Mouse (Mus musculus) testis, postnatal 10 days (tissue): ENCODE measurements around the gene Nanos3.

Experiments
- DNase-seq: peaks from one replicate; pipeline ENCODE4 v3.0.0; 2021; ENCODE audit warnings: low spot score

The Nanos3 gene

DNA sequence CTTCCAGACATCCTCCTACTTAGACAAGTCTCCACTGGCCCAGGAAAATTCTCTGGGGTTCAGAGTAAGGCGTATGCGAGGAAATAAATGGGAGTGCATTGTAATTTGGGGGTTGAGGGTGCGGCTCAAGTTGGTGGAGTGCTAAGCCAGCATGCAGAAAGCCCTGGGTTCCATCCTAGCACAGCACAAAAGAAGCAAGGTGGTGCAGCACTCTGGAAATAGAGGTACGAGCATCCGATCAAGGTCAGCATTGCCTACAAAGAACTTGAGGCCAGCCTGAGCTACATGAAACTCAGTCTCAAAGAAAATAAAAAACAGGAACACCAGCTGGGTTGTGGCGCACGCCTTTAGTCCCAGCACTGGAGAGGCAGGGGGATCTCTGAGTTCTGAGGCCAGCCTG, at the start of gene Nanos3:
Gene Nanos3, minus strand, starts transcription at position 101 of the 400 bp plus-strand sequence.
- DNase-seq = no peak

DNA sequence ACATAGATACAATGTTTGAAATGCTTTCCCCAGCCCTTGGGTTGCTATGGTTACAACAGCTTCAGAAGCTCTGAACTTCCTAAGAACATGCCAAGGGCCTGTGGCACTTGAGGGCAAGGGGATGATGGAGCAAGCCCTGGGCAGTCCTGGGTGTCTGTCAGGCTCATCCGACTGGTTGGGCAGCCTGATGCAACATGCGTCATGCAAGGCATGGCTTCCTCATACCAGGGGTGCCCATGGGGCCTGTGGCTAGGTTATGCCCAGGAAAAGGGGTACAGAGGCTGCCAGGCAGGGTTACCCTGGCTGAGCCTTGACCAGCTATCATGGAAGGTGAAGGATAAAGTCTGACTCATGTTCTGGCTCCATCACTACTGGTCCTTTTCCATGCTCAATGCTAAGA, 48.0 kb upstream of the Nanos3 start:
- no peak for DNase-seq

DNA sequence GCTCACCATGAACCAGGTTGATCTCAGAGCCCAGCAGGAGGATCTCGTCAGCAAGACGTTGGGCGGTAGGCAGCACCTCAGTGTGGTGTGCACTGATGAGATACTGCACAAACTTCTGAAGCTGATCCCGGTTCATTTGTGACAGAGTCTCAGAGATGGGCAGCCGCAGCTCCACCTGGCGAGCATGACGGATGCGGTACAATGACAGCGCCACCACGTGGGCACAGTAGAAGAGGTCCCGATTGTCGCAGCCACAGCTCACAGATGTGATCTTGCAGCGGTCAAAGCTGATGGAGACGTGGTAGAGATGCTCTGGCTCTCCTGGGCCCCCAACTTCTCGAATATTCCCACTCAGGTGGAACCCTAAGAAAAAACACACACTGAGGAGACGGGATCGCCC, 45.7 kb upstream of the Nanos3 start:
- DNase-seq = no peak

DNA sequence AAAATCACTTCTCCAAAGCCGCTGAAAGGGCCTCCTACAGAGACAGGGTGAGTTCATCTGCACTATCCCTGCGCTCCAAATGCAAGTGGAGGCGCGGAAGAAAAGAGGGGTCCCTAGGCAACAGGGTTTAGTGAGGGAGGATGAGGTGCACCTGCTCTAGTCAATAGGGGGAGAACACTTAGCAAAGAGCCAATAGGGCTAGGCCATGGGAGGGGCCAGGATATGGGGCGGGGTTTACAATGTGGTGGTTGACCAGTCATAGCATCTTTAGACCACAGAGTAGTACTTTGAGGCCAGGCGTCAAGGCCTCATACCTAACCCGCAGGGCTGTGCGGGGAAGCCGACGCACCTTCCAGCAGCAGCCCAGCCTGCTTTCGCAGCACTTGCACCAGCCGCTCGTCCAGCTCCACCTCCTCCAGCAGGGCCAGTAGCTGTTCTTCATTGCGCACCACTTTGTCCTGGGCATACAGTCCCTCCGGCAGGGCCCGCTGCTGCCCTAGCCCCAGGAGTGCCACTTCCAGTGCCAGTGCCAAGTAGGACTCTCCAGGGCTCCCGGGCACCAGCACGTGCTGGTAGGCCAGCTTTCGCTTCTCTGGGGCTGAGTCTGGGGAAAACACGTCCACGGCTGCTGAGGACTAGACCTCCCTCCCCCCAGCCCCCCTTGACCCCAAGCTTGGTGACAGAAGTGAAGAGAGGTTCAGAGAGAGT, 38.5 kb upstream of the Nanos3 start:
- DNase-seq = no peak

DNA sequence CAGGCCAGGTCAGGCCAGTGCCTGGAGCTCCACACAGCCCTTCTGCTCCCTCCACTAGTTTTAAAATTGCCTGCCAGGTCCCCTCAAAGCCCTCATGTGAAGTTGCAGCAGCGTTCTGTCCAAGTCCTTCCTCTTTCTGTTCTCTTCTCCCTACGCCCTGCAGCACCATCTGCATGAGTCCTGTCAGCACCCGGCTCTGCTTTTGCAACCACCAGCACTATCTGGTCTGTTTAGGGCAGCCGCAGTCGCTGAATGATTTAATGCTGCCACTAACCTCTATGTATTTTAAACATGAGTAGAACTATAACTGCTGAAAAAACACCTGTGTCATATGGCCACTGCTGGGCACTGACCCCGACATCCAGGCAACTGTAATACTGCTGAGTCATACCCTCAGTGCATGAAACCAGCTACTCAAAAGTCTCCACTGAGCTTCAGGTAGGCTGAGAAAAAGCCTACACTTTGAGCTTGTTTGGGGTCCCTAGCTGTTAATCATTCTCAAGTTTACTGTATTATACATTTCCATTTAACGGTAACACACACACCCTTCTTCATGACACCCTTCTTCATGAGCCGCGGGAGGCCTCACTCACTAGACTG, 37.6 kb upstream of the Nanos3 start:
- no peak for DNase-seq

DNA sequence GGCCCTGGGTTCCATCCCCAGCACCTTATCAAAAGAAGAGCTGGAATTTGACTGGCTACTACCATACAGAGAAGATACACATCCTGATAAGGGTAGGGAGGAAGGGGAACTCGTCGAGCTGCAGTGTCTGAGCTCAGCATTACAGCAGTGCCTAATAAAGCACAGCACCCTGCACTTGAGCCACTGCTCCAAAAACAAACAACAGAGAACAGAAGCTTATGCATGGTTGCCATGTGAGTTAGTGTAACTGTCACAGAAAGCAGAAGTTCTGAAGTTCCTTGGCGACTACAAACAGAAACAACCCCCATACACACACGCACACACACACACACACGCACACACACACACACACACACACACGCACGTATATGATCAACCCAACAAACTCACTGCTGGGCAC, 35.1 kb upstream of the Nanos3 start:
- DNase-seq = no peak

DNA sequence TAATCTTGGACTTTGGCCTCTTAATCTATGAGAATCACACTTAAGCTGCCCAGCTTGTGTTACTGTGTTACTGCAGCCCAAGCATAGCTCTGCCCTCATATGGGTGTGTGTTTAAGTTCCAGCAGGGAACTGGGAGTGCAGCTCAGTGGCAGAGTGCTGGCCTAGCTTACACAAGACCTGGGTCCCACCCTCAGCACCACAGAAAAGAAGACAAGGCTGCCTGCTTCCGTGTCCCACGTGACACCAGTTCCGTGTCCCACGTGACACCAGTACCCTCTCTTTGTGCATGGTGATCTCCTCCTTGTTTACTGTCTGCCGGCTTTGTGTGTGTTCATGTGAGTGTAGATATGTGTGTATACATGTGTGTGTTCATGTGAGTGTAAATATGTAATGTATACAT, 33.1 kb upstream of the Nanos3 start:
- no peak for DNase-seq

DNA sequence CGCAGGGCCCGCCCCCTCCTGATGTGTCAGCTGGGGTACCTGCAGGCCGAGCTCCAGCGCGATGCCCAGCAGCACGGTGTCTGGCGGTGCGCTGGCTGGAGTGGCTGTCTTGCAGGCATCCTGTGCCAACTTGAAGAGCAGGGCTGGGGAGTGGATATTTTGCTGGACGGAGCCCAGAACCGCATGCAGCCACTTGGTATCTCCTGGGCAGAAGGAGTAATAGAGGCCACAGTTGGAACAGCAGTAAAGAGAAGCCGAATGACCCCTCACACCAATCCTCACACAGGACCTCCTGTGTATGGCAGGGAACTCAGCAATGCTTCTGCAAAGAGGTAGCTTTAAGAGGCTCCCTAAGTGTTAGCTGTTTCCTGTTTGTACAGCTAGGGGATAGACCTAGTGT, 32.2 kb upstream of the Nanos3 start:
- no peak for DNase-seq

DNA sequence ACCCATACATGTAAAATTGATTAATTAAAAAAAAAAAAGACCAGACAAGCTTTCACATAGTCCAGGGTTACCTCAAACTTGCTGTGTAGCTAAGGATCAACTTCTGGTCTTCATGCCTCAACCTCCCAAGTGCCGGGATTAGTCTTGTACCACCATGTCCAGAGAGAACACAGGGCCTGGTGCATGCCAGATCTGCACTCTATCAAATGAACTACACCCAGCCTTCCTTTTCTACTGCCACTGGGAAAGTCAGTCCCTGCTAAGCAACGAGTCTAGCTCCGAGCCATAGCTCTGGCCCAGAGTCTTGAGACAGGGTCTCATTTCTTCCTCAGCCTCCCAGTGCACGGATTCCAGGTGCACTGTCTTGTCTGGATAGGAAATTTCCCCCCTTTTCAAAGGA, 28.3 kb upstream of the Nanos3 start:
- DNase-seq = no peak

DNA sequence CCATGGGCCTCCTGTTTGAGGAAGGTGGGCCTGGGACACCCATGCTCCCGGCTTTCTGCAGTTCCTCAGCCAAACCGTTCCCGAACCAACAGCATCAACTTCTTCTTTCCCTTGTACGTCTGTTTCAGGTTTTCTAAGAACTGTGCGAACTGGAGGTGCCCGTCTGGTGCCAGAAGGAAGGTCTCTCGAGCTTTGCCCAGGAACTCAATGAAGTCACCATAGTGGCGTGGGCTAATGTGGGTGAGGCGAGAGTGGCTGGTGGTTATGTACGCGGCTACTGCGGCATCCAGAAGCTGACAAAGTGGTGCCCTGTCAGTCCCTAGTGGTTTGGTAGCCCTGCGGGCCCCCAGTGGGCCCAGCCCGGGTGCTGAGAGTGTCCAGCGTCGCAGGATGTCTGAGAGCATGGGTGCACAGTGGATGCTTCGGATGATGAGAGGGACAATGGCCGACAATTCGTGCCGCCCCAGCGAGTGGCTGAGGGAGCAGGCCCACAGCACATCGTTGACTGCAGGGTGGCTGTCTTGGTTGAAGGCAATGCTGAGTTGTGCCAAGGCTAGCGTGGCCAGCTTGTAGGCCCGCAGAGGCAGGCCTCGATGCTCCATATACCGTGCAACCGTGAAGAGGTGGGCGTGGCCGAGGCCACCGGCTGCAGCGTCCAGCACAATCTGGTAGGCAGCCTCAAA, 27.0 kb upstream of the Nanos3 start:
- DNase-seq = no peak

DNA sequence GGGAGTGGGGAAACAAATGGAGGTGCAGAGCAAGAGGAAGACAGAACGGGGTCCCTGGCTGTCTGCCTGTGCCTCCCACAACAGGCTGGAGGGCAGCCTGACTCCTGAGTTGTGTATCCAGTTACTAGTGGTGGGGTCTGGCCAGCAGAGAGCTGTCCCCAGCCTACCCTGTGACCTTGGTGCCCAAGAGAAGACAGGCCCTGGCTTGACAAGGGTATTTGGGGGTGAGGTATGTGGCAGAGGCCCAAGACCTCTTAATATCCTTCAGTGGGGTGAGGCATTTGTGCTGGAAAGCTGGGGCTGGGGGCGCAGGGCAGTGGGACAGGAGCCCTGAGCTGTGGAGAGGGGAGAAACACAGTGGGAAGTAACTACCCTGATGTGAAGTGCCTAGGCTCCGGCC, 26.2 kb upstream of the Nanos3 start:
- DNase-seq = no peak

DNA sequence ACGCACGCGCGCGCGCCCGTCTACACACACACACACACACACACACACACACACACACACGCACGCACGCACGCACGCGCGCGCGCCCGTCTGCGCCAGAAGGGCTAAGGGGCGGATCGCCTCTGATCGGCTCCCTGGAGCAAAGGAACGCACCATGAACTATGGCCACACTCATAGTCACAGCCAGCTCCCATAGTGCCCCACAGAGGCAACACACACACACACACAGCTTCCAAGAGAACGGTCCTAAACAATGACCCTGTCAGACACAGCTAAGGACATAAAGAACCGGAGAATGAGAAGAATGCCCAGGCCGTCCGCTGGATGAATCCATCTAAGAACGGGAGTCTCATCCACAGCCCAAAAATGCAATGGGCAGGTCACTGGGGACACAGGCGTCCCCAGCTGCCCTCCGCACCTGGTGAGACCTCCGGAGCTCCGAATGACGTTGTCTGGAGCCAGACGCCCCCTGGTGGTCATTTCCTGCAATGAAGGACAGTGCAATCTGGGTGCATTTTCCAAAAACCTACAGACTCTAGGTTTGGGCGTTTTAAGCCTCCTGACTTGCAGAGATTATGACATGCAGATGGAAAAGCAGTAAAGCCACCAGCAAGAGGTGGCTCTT, 25.3 kb upstream of the Nanos3 start:
- peak; percentile 90 for DNase-seq

DNA sequence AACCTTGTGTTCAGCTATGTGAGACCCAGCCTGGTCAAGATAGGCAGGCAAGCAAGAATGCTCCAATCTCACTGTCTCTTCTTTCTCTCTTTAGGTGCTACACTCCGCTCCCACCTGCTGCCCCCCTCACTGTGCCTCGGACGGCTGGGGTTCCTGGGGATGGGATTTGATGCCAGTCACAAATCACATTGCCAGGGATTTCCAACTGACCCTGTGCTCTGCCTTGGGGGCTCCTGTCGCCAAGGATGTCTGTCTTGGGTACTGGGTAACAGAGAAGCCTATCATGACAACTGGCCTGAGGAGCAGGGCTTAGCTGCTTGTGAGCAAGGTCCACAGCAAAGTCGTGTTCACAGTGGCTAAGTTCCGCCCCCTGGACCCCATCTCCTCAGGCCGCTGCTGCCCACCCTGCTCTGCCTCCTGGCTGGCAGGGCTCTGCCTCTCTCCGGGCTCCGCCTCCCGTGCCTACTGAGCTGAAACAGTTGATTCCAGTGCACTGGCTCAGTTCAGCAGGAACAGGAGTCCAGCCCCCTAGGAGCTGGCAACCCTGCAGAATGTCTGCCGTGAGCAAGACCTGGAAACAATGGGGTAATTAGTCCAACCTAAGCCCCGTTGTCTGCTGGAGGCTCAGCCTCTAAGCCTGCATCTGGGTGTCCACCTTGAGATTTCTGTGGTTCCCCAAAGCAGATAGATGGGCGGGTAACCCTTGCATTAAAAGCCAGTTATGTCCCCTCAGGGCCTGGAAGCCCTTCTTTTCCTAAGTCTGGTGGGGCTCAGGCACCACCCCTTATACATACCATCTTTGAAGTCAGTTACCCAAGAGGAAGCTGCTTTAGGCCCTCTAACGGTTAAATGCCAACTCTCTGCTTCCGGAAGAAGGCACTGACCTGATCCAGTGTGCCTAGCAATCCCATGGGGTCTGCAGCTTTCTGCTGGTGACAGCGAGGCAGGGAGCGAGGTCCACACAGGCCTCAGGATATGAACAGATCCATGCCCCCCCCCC, 23.7 kb upstream of the Nanos3 start:
- no peak for DNase-seq

DNA sequence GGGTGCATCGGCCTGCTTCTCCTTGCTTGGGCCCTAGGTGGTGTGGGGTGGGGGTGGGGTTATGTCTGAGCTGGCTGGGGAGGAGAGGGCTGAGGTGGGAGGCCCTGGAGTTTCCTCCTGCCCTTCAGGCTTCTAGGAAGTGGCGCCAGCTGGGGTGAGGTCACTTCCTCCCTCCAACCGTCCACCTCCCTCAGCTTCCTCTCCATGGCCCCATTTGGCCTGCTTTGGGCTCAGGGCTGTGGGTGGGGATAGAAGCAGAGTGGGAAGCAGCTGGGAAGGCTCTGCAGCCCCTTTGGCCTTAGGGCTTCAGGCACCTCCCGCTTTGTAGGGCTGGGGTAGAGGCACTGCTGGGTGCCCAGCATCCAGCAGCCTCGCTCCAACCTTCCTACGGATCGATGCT, 22.8 kb upstream of the Nanos3 start:
- no peak for DNase-seq

DNA sequence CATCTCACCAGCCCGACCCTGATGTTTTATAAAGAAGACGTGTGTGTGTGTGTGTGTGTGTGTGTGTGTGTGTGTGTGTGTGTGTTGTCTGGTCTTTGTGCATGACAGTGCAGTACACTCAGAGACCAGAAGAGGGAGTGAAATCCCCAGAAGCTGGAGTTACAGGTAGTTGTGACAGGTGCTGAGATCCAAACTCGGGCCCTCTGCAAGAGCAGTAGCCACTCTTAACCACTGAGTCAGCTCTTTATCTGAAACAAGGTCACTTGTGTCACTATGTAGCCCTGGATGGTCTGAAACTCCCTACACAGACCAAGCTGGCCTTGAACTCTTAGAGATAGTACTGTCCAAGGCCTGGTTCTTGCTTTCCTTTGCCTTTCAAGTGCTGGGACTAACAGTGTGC, 21.6 kb upstream of the Nanos3 start:
- DNase-seq = no peak

DNA sequence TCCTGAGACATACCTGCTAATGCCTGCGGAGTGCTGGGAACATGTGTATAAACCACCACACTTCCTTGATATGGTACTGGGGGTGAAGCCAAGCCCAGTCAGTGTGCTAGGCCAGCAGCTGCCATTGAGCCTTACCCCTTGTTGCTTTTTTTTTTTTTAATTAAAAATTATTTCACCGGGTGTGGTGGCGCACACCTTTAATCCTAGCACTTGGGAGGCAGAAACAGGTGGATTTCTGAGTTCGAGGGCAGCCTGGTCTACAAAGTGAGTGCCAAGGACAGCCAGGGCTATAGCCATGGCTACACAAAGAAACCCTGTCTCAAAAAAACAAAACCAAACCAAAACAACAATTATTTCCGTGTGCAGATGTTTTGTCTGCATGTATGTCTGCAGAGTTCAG, 20.1 kb upstream of the Nanos3 start:
- DNase-seq = no peak

DNA sequence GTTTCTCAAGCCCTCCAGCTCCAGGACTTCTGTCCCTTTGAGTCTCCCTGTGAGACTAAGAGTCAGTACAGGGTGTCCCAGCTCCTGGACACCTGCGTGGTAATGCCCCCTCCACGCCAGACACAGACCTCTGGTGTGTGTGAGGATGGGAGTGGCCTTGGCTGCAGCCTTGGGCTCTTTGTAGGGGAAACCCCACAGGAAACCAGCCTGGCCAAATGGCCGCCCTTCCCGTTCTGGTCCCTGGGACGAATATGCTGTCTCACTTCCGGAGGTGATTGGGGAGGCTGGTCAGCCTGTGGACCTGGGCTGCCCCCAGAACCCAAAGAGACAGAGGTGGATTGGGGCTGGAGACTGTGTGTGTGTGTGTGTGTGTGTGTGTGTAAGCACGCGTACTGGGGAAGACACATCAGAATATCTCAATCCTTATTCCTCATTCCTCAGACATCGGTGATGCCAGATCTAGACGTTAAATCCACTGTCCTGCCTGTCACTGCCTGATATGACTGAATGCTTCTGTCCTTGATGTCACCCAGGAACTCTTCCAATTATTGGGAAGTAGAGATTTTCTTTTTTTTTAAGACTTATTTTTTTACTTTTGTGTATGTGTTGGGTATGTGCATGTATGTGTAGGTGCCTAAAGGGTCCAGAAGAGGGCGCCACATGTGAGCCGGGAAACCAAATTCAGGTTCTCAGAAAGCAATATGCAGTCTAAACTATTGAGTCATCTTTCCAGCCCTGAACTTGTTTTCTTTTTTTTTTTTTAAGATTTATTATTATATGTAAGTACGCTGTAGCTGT, 19.2 kb upstream of the Nanos3 start:
- no peak for DNase-seq

DNA sequence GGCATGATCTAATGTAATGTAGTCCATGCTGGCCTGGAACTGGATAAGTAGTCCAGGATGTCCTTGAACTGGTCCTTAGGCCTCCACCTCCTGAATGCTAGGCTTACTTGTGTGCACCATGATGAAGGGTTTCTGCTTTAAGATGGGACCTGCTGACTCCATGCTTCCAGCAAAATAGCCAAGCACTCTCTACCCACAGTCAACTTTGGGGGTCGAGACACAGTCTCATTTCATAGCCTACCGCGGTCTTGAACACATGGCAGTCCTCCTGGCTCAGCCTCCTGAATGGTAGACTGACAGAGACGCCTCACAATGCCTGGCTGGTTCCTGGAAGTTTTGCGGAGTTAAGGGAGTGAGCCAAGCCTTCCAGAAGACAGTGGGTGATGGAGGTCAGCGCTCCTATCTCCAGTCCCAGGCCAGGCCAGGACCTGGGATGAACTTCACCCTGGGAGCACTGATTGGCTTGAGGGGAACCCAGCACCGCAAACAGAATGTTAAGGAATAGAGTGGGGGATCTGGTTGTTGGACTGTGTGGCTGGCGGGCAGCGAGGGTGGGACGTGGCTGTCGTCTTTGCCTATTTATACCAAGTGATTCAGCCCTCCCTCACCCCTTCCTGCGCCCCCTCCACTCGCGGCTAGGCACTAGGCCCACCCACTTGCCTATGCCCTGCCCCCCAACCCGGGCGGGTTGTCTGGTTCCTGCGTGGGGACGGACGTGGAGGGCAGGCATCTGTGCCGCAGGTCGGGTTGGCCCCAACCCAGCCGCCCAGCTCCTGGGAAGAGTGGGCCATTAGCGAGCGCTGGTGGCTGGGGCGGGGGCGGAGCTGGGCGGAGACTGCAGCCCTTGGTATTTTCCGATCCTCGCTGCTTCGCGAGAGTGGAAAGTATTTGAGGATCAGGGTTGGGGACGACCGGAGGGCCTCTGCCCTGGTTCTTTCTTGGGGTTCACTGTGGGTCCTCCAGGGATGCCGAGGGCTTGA, 18.2 kb upstream of the Nanos3 start:
- DNase-seq = peak; percentile 86

DNA sequence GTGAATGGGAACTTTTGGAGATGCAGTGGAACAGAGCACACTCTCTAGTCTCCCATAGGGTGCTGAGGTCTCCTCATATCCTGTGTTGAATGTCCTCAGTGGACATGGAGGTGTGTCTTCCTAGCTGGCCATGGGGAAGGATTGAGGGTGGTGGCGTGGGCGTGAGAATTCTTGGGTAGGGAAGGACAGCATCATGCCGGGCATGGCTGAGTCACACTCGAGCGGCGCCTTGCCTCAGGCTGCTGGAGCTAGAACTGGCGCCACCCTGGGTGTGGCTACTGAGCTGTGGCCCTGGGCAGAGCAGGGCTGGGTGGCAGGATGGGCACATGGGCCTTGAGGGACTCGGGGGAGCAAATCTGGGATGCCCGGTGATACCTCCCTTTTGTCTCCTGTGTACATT, 17.4 kb upstream of the Nanos3 start:
- DNase-seq = no peak
